Mouse (Mus musculus): ENCODE data around the gene Dcst2. TPM values are rescaled to one million over a fixed set of nuclear protein-coding genes. Genes with fewer than 3 reads are reported as not detected.

Gene Dcst2
- polyA plus RNA-seq, 1 experiment from 2014 or later: not detected

DNA sequence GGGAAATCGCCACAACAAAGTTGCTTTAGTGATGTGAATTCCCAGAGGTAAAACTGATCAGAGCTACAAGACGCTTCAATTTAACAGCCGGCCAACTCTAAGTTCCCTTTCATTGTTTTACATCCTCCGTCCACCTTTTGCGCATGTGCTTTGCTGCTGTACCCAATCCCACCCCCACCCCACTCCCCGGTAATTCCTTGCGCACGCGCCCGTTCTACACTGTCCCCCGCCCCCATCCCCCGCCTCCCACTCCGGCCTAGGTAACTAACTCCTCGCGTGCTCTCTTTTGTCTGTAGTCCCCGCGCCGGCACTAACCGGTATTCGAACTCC, 56.0 kb downstream of the Dcst2 start:
- Histone ChIP-seq H3K4me1 (replicated peaks) (peaks cover 36% of the 10 kb centered on the region), H3K27ac (ENCODE audit: poor library complexity, severe bottlenecking) (peak overlapping the region; percentile 87), H3K4me2 (peak overlapping the region; percentile 76), H3K27me3 (replicated peaks) (no peaks in the 10 kb centered on the region), H3K36me3 (peaks cover 33% of the 10 kb centered on the region), H3K4me3 (peak overlapping the region; percentile 62), H3K9me3 (replicated peaks) (0 out of 2 replicates have a peak, but pooled peaks cover 4% of the 10 kb centered on the region), H3K9ac (peak overlapping the region; percentile 74)
- WGBS: under 1% methylated on average over 20 of the region's 20 CpGs
- peak; percentile 37 for ATAC-seq (ENCODE audit: insufficient number of reproducible peaks, low FRiP score)

DNA sequence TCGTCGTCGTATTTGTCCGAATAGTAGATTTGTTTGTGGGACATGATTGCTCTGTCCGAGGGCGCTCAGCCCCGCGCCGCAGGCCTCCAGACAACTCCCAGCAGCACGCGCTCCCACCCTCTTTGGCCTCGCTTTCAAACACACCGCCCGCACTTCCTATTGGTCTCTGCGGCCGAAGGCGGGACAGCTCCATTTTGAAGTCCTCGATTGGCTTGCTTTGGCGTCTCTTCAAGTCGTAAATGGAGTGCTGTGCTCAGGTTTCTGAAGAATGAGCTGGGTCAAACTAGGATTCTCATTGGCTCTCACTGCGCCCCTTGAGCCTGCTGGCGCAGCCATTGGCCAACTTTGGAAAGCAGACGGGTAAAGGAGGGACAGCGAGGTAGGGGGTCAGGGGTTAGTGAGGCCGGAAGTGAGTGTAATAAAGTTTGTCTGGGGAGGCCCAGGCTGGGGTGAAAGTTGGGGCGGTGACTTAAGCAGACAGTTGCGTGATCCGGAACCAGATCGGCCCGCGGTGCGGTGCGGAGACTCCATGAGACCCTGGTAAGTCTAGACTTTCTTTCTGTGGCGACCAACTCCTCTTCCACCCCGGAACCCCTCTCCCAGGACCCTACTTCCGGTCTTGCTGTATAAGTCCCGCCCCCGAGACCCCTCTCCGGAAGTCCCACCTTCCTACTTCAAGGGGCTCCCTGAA, 56.5 kb downstream of the Dcst2 start, which contains the start of the genes Cks1b and Shc1:
Gene Cks1b (minus strand): TSS at position 214 of the 691 bp plus-strand sequence.
Gene Shc1 (plus strand): TSS at position 274 of the 691 bp plus-strand sequence.
- Histone ChIP-seq H3K9ac (peak within 1 kb of the TSS; percentile 74), H3K4me2 (peak within 1 kb of the TSS; percentile 78), H3K36me3 (peaks cover 32% of the 10 kb centered on the region), H3K27me3 (replicated peaks) (no peaks in the 10 kb centered on the region), H3K4me1 (replicated peaks) (peaks cover 41% of the 10 kb centered on the region), H3K27ac (ENCODE audit: poor library complexity, severe bottlenecking) (peak within 1 kb of the TSS; percentile 96), H3K4me3 (peak within 1 kb of the TSS; percentile 62), H3K9me3 (replicated peaks) (0 out of 2 replicates have a peak, but pooled peaks cover 4% of the 10 kb centered on the region)
- peak; percentile 90 for ATAC-seq (ENCODE audit: insufficient number of reproducible peaks, low FRiP score)
- WGBS: under 1% methylated on average over 39 of the region's 39 CpGs

DNA sequence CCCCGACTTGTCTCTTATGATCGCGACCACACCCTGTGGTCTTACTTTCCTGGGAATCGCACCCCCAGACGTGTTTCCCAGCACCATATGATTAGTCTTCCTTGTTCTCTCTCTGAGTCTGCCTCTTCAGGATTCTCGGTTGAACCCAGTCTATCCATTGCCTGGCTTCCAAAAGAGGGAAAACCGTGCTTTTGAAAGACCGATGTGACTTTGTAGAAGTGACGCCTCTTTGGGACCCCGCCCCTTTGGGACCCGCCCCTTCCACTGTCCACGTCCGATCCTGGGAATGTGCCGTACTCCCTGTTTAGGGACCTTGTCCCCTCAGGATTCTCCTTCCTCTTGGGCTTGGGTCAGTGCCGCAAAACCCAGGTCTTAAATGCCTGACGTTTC, 57.1 kb downstream of the Dcst2 start:
- peaks cover 43% of the 10 kb centered on the region for H3K4me1 ChIP-seq (replicated peaks)
- under 1% methylated on average over 16 of the region's 16 CpGs for WGBS
- peak overlapping the region; percentile 96 for H3K27ac ChIP-seq (ENCODE audit: poor library complexity, severe bottlenecking)
- peaks cover 34% of the 10 kb centered on the region for H3K36me3 ChIP-seq
- H3K4me2 ChIP-seq: peak overlapping the region; percentile 78
- peak; percentile 27 for ATAC-seq (ENCODE audit: insufficient number of reproducible peaks, low FRiP score)
- 0 out of 2 replicates have a peak, but pooled peaks cover 4% of the 10 kb centered on the region for H3K9me3 ChIP-seq (replicated peaks)
- H3K4me3 ChIP-seq: peak overlapping the region; percentile 62
- H3K9ac ChIP-seq: peak overlapping the region; percentile 70
- H3K27me3 ChIP-seq (replicated peaks): no peaks in the 10 kb centered on the region

DNA sequence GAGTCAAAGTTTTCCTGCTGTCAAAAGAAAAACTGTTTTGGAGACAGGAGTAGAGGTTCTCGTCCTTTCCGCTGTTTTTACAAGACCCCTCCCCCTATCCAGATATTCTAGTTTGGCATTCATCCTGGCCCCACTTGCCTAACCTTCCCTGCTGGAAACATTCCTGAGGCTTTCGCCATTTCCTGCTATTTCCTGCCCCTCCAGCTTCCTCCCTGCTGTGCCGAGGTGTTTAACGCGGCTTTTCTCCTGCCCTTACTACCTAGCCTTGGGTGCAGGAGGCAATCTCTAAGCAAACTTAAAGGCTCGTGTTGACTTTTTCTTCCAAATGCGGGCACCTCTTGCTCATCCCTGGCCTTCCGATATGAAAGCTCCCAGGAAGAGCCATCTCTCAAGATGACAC, 57.8 kb downstream of the Dcst2 start:
- H3K36me3 ChIP-seq: peaks cover 34% of the 10 kb centered on the region
- peak overlapping the region; percentile 78 for H3K4me2 ChIP-seq
- H3K27me3 ChIP-seq (replicated peaks): no peaks in the 10 kb centered on the region
- peak overlapping the region; percentile 70 for H3K9ac ChIP-seq
- ATAC-seq (ENCODE audit: insufficient number of reproducible peaks, low FRiP score): no peak
- WGBS: under 1% methylated on average over 9 of the region's 9 CpGs
- H3K9me3 ChIP-seq (replicated peaks): 0 out of 2 replicates have a peak, but pooled peaks cover 3% of the 10 kb centered on the region
- peaks cover 44% of the 10 kb centered on the region for H3K4me1 ChIP-seq (replicated peaks)
- peak overlapping the region; percentile 96 for H3K27ac ChIP-seq (ENCODE audit: poor library complexity, severe bottlenecking)
- H3K4me3 ChIP-seq: peak overlapping the region; percentile 62

DNA sequence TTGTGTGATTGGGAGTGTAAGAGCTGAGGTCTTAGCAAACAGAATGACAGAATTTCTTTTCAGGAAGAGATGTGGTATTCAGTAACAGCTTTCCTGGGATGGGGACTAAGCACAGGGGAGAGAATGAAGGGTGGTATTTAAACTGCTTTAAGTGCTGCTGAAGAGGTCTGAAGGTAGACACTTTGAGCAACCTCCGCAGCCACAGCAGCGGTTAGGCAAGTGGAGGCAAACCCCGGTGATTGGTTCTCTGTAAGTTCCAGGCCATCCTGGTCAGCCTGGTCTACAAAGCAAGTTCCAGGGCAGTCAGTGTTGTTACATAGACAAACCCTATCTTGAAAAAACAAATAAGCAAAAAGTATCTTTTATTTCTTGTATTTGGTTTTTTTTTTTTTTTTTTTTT, 58.2 kb downstream of the Dcst2 start:
- H3K9me3 ChIP-seq (replicated peaks): no peaks in the 10 kb centered on the region
- H3K36me3 ChIP-seq: peaks cover 34% of the 10 kb centered on the region
- peak overlapping the region; percentile 96 for H3K27ac ChIP-seq (ENCODE audit: poor library complexity, severe bottlenecking)
- peak overlapping the region; percentile 70 for H3K9ac ChIP-seq
- no peaks in the 10 kb centered on the region for H3K27me3 ChIP-seq (replicated peaks)
- 11% methylated on average over 3 of the region's 3 CpGs for WGBS
- peaks cover 48% of the 10 kb centered on the region for H3K4me1 ChIP-seq (replicated peaks)
- ATAC-seq (ENCODE audit: insufficient number of reproducible peaks, low FRiP score): no peak
- H3K4me3 ChIP-seq: peak overlapping the region; percentile 62
- H3K4me2 ChIP-seq: peak overlapping the region; percentile 78

DNA sequence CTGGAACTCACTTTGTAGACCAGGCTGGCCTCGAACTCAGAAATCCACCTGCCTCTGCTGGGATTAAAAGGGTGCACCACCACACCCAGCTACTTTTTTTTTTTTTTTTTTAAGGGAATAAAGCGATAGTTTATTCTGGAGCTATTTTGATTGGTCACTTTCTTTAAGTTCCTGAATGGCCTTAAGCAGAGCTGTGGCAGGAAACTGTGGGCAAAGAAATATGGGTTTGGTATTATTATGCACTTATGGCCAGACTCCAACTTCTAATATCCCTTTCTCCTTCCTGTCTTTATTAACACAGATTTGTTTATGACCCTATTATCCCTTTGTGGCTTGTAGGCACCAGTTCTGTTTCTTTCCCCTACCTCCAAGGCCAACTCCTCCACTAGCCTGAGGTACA, 58.6 kb downstream of the Dcst2 start:
- peak overlapping the region; percentile 62 for H3K4me3 ChIP-seq
- peaks cover 48% of the 10 kb centered on the region for H3K4me1 ChIP-seq (replicated peaks)
- no peaks in the 10 kb centered on the region for H3K9me3 ChIP-seq (replicated peaks)
- H3K27me3 ChIP-seq (replicated peaks): no peaks in the 10 kb centered on the region
- H3K4me2 ChIP-seq: peak overlapping the region; percentile 87
- peak overlapping the region; percentile 90 for H3K27ac ChIP-seq (ENCODE audit: poor library complexity, severe bottlenecking)
- 60% methylated on average over 2 of the region's 2 CpGs for WGBS
- peak overlapping the region; percentile 89; the same call in 1 of the 2 replicates for H3K9ac ChIP-seq
- H3K36me3 ChIP-seq: peaks cover 34% of the 10 kb centered on the region
- ATAC-seq (ENCODE audit: insufficient number of reproducible peaks, low FRiP score): no peak

DNA sequence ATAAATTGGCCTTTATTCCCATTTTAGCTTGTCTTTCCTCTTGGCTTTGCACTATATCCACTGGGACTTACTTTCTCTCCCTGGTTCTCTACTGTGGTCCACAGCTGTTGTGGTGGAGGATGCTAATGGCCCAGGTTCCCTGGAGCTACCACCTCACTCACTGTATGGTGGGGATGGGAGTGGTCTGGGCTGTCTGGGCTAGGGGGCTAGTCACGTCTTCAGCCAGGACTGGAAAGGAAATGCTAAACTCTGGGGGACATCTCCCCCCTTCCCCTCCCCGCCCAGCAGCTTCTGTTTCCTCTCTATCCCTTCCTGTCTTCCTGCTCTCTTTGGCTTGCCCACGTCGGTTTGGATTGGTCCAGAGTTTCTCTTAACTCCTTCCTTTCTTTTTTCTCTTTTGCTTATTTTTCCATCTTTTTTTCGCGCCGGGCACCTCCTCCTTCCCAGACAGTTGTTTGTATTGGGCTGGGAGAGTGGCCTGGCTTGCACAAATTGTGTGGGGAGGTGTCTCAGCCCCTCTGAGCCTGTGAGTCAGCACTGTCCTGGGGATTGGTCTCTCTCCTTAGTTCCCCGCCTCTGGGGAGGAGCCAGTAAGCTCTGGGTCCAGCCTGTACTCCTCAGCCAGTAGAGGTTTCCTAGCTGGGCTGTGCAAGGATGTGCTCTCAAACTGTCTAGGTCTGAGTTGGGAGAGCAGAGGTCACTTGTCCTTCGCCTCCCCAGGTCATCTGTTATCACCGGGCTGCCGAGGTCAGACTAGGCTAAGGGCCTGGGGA, 59.4 kb downstream of the Dcst2 start:
- H3K4me2 ChIP-seq: peak overlapping the region; percentile 87
- peak overlapping the region; percentile 90 for H3K27ac ChIP-seq (ENCODE audit: poor library complexity, severe bottlenecking)
- peaks cover 48% of the 10 kb centered on the region for H3K4me1 ChIP-seq (replicated peaks)
- peak overlapping the region; percentile 89 for H3K9ac ChIP-seq
- peak overlapping the region; percentile 62 for H3K4me3 ChIP-seq
- WGBS: 4% methylated on average over 11 of the region's 11 CpGs
- peak; percentile 88 for ATAC-seq (ENCODE audit: insufficient number of reproducible peaks, low FRiP score)
- no peaks in the 10 kb centered on the region for H3K9me3 ChIP-seq (replicated peaks)
- no peaks in the 10 kb centered on the region for H3K27me3 ChIP-seq (replicated peaks)
- peaks cover 33% of the 10 kb centered on the region for H3K36me3 ChIP-seq

DNA sequence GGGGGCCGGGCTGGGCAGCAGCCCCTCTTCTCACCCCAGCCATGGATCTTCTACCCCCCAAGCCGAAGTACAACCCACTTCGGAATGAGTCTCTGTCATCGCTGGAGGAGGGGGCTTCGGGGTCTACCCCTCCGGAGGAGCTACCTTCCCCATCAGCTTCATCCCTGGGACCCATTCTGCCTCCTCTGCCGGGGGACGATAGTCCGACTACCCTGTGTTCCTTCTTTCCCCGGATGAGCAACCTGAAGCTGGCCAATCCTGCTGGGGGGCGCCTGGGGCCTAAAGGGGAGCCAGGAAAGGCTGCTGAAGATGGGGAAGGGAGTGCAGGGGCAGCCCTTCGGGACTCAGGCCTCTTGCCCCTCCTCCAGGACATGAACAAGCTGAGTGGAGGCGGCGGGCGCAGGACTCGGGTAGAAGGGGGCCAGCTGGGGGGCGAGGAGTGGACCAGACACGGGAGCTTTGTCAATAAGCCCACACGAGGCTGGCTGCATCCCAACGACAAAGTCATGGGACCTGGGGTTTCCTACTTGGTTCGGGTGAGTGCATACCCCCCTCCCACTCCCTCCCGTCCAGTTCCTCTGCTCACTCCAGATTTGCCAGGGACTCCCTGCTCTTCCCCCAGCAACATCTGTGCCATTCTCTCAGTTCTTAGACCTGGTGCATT, 60.2 kb downstream of the Dcst2 start:
- Histone ChIP-seq H3K4me2 (peak overlapping the region; percentile 87), H3K36me3 (peaks cover 38% of the 10 kb centered on the region), H3K9ac (peak overlapping the region; percentile 89), H3K27me3 (replicated peaks) (no peaks in the 10 kb centered on the region), H3K4me1 (replicated peaks) (peaks cover 41% of the 10 kb centered on the region), H3K4me3 (peak overlapping the region; percentile 62), H3K9me3 (replicated peaks) (no peaks in the 10 kb centered on the region), H3K27ac (ENCODE audit: poor library complexity, severe bottlenecking) (peak overlapping the region; percentile 90)
- ATAC-seq (ENCODE audit: insufficient number of reproducible peaks, low FRiP score): no peak
- WGBS: 4% methylated on average over 22 of the region's 22 CpGs

DNA sequence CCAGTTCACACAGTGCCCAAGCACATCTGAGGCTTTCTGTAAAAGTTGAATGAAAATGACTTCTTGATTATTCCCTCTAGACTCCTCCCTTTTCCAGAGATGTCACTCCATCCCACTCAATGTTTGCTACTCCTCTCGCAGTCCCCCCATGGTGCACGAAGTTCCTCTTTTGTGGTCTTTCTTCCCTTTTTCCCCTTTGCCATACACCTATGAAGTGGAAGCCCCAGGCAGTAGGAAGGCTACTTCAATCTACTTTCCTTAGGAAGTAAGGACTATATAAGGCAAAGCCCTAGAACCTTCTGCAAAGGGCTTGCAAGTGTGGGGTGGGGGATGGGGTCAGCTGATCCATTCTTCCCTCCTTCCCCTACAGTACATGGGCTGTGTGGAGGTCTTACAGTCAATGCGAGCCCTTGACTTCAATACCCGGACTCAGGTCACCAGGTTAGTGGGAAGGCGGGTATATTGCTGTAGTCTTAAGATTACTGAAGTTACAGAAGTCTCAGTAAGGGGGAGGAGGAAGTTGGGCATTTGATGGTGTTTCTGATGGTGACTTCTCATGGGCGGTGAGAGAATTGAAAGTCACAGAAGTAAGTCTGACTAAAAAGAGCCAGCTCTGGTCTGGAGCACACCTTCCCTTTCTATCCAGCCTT, 60.9 kb downstream of the Dcst2 start:
- 52% methylated on average over 6 of the region's 6 CpGs for WGBS

DNA sequence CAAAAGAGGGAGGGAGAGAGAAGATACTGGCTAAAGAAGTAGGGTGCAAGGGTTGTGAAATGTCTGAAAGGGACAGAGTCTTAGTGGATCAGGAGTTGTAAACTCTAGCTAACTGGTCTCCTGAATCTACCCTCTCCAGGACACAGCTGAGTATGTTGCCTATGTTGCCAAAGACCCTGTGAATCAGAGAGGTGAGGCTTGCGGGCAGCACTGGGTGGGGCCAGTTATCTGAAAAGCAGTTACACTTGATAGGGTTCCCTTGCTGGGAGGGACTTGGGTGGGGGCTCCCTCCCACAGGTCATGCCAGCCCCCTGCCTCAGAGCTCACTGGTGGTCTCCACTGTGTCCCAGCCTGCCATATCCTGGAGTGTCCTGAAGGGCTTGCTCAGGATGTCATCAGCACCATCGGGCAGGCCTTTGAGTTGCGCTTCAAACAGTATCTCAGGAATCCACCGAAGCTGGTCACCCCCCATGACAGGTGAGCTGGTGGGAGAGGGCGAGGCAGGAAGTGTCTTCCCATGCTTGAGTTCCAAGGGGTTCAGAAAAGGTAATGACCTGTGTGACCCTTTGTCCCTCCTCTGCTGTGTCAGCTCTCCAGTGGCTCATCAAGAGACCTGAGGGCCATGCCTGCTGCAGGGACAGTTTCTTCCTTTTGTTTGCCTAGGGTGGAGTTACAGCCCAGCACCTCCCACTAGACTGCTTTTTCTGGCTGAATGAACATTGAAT, 62.8 kb downstream of the Dcst2 start:
- H3K27ac ChIP-seq (ENCODE audit: poor library complexity, severe bottlenecking): no peak overlapping the region
- ATAC-seq (ENCODE audit: insufficient number of reproducible peaks, low FRiP score): no peak
- H3K9me3 ChIP-seq (replicated peaks): no peaks in the 10 kb centered on the region
- H3K4me1 ChIP-seq (replicated peaks): peaks cover 40% of the 10 kb centered on the region
- H3K4me3 ChIP-seq: no peak overlapping the region
- no peak overlapping the region for H3K9ac ChIP-seq
- H3K4me2 ChIP-seq: no peak overlapping the region
- H3K27me3 ChIP-seq (replicated peaks): no peaks in the 10 kb centered on the region
- peaks cover 51% of the 10 kb centered on the region for H3K36me3 ChIP-seq
- WGBS: 77% methylated on average over 5 of the region's 5 CpGs

More for the DNA sequence above, 60.9 kb downstream of the Dcst2 start:
- no peaks in the 10 kb centered on the region for H3K9me3 ChIP-seq (replicated peaks)
- peaks cover 45% of the 10 kb centered on the region for H3K36me3 ChIP-seq
- no peaks in the 10 kb centered on the region for H3K27me3 ChIP-seq (replicated peaks)
- no peak for ATAC-seq (ENCODE audit: insufficient number of reproducible peaks, low FRiP score)
- peak overlapping the region; percentile 89 for H3K9ac ChIP-seq
- H3K4me1 ChIP-seq (replicated peaks): peaks cover 41% of the 10 kb centered on the region
- peak overlapping the region; percentile 62 for H3K4me3 ChIP-seq
- H3K27ac ChIP-seq (ENCODE audit: poor library complexity, severe bottlenecking): peak overlapping the region; percentile 90
- peak overlapping the region; percentile 87 for H3K4me2 ChIP-seq
